Mouse (Mus musculus) CH12.LX (cell line): ENCODE data around the gene Ice2. TPM values are rescaled to one million over a fixed set of nuclear protein-coding genes. Genes with fewer than 3 reads are reported as not detected.
A peak's percentile ranks its signal among the peaks of the same experiment; 100 is the strongest.

Experiments
- DNase-seq: peaks from one replicate; pipeline ENCODE4 v3.0.0-alpha.2; 2013; ENCODE audit errors: extremely low read depth
- H3K27ac ChIP-seq: 2 replicates; pipeline ENCODE4 v1.5.1; 2012; ENCODE audit warnings: low read depth, mild to moderate bottlenecking, control low read depth, moderate library complexity; ENCODE audit not compliant: insufficient read depth
- H3K27me3 ChIP-seq: replicated peaks from 2 replicates; pipeline ENCODE3; 2012; ENCODE audit warnings: inconsistent platforms
- H3K36me3 ChIP-seq, 2 experiments: replicated peaks in 1 of 2; 2 replicates each; pipeline versions ENCODE3 to v1.6.1; 2012; ENCODE audit warnings: inconsistent platforms in 1 of 2, low read length in 1 of 2, mild to moderate bottlenecking in 1 of 2, mixed read lengths in 1 of 2, moderate library complexity in 1 of 2; ENCODE audit not compliant: control insufficient read depth in 1 of 2, insufficient read depth in 1 of 2
- H3K4me1 ChIP-seq, 2 experiments: 2 replicates each; pipeline ENCODE4 v1.6.1; 2012; ENCODE audit warnings: inconsistent platforms in 1 of 2, moderate library complexity in 1 of 2; ENCODE audit not compliant: insufficient read depth in 2 of 2, control insufficient read depth in 1 of 2
- H3K4me2 ChIP-seq: 2 replicates; pipeline ENCODE4 v1.6.1; 2012; ENCODE audit warnings: low read depth, mild to moderate bottlenecking, control low read depth; ENCODE audit not compliant: poor library complexity, insufficient read depth, severe bottlenecking
- H3K4me3 ChIP-seq, 3 experiments: fragments of 150-350 bp in 1 of 3; sonication (generic) in 1 of 3; replicated peaks in 1 of 3; 2 replicates each; pipeline versions ENCODE3 to v1.5.1; 2011 to 2012; ENCODE audit warnings: low read depth in 2 of 3, low read length in 2 of 3, mild to moderate bottlenecking in 2 of 3, moderate library complexity in 2 of 3, control low read depth in 1 of 3, improper control_type of control experiment in 1 of 3, inconsistent platforms in 1 of 3, mixed read lengths in 1 of 3; ENCODE audit not compliant: poor library complexity in 1 of 3
- H3K79me2 ChIP-seq: replicated peaks from 2 replicates; pipeline ENCODE4 v1.6.1; 2012; ENCODE audit warnings: mild to moderate bottlenecking, moderate library complexity; ENCODE audit not compliant: control insufficient read depth, poor library complexity, insufficient read depth, severe bottlenecking; ENCODE audit errors: extremely low read depth
- H3K9ac ChIP-seq: 2 replicates; pipeline ENCODE4 v1.6.1; 2012; ENCODE audit warnings: low read depth, mild to moderate bottlenecking, control low read depth, moderate library complexity; ENCODE audit not compliant: insufficient read depth
- H3K9me3 ChIP-seq: replicated peaks from 2 replicates; pipeline ENCODE3; 2012; ENCODE audit warnings: low read length, inconsistent platforms, mixed read lengths
- CTCF ChIP-seq, 2 experiments: IDR thresholded peaks in 1 of 2; conservative IDR thresholded peaks in 1 of 2; 2 replicates each; pipeline ENCODE4 v1.5.1; 2011 to 2012; ENCODE audit warnings: low read depth in 2 of 2, low read length in 2 of 2, improper control_type of control experiment in 1 of 2, inconsistent platforms in 1 of 2, mild to moderate bottlenecking in 1 of 2, moderate library complexity in 1 of 2
- E2F4 ChIP-seq: IDR thresholded peaks from 2 replicates; pipeline ENCODE4 v1.6.1; 2011; ENCODE audit warnings: low read depth, low read length, improper control_type of control experiment; ENCODE audit not compliant: insufficient replicate concordance
- ELF1 ChIP-seq: IDR thresholded peaks from 2 replicates; pipeline ENCODE4 v1.6.1; 2014; ENCODE audit warnings: low read depth, mild to moderate bottlenecking, inconsistent platforms, low read length, improper control_type of control experiment
- IRF4 ChIP-seq: IDR thresholded peaks from 2 replicates; pipeline ENCODE4 v1.6.1; 2014; ENCODE audit warnings: low read depth, mild to moderate bottlenecking, inconsistent platforms, low read length, improper control_type of control experiment
- MAX ChIP-seq: IDR thresholded peaks from 2 replicates; pipeline ENCODE4 v1.6.1; 2011; ENCODE audit warnings: low read length, improper control_type of control experiment
- NELFE ChIP-seq: IDR thresholded peaks from 2 replicates; pipeline ENCODE4 v1.6.1; 2011; ENCODE audit warnings: low read depth, low read length, improper control_type of control experiment
- POLR2A ChIP-seq: IDR thresholded peaks from 2 replicates; pipeline ENCODE4 v1.6.1; 2011; ENCODE audit warnings: low read depth, mild to moderate bottlenecking, improper control_type of control experiment, low read length
- RAD21 ChIP-seq: IDR thresholded peaks from 2 replicates; pipeline ENCODE4 v1.6.1; 2011; ENCODE audit warnings: low read depth, mild to moderate bottlenecking, low read length, improper control_type of control experiment, moderate library complexity
- SMC3 ChIP-seq: IDR thresholded peaks from 2 replicates; pipeline ENCODE4 v1.6.1; 2011; ENCODE audit warnings: low read depth, low read length, improper control_type of control experiment
- USF2 ChIP-seq: conservative IDR thresholded peaks from 2 replicates; pipeline ENCODE4 v1.6.1; 2011; ENCODE audit warnings: low read depth, low read length, improper control_type of control experiment
- dilution Hi-C: fragments of 300-500 bp; cut with MboI; formaldehyde crosslinking; loops from 2 replicates; pipeline ENCODE4 v1.14.3; 2020; ENCODE audit warnings: low sequenced_read_pairs; ENCODE audit not compliant: extremely low pct_unique_long_range_greater_than_20kb, extremely low pct_ligation_motif_present
- in situ Hi-C: fragments of 300-500 bp; cut with MboI; formaldehyde crosslinking; loops from 3 replicates; pipeline ENCODE4 v1.14.3; 2019; ENCODE audit warnings: low sequenced_read_pairs, low pct_ligation_motif_present, low pct_unique_long_range_greater_than_20kb, mixed read lengths
- polyA plus RNA-seq: library from polyadenylated mRNA; unstranded; fragments of >175 nt; gene quantifications from 2 replicates; pipeline ENCODE4 v1.2.1, GENCODE M21; 2012; ENCODE audit warnings: low read depth; ENCODE audit not compliant: insufficient read length
- total RNA-seq, 2 experiments: library from RNA; depleted of rRNA; stranded (reverse); fragments of 300-350 nt in 1 of 2; fragments of >200 nt in 1 of 2; gene quantifications; 2 replicates each; pipeline ENCODE4 v1.2.3; 2012 to 2014

The Ice2 gene
- total and polyA plus RNA-seq, 3 experiments: 13.3 to 23.1 (median 14.9) TPM

GRCm38 (mm10) chr9:69357834-69358233 is 39.9 kb upstream of the Ice2 start:
- Histone ChIP-seq H3K4me1 (peaks cover 0 to 9% of the 10 kb centered on the region in 2 experiments; a peak in 1 of 4 replicates), H3K9me3 (no peaks in the 10 kb centered on the region), H3K27me3 (no peaks in the 10 kb centered on the region), H3K9ac (no peak overlapping the region), H3K79me2 (no peaks in the 10 kb centered on the region), H3K4me3 (no peak overlapping the region), H3K27ac (no peak overlapping the region), H3K4me2 (no peak overlapping the region), H3K36me3 (peaks cover 0 to 2% of the 10 kb centered on the region in 2 experiments)
- in situ Hi-C loops: no loop called here
- DNase-seq: peak; percentile 66
- TF ChIP-seq CTCF (conservative IDR thresholded peaks at IDR 0.05 in 1 of 2, IDR thresholded peaks at IDR 0.05 in 1 of 2; ENCODE audit: low read depth in 2 of 2, low read length in 2 of 2) (peak; percentile 93 to 95), RAD21 (peak; percentile 93), SMC3 (peak; percentile 84), POLR2A (no peak)
- TF ChIP-seq, all 38 proteins: peak for 3
- dilution Hi-C loops: no loop called here

GRCm38 (mm10) chr9:69358797-69359196 is 38.9 kb upstream of the Ice2 start:
- H3K9ac ChIP-seq: no peak overlapping the region
- dilution Hi-C loops: no loop called here
- peaks cover 0 to 2% of the 10 kb centered on the region in 2 experiments for H3K36me3 ChIP-seq
- in situ Hi-C loops: no loop called here
- no peak for DNase-seq
- no peak overlapping the region for H3K4me2 ChIP-seq
- no peak overlapping the region for H3K4me3 ChIP-seq
- H3K27me3 ChIP-seq: no peaks in the 10 kb centered on the region
- H3K79me2 ChIP-seq: no peaks in the 10 kb centered on the region
- peaks cover 0 to 3% of the 10 kb centered on the region in 2 experiments; a peak in 1 of 4 replicates for H3K4me1 ChIP-seq
- H3K27ac ChIP-seq: no peak overlapping the region
- TF ChIP-seq NELFE (no peak), IRF4 (no peak)
- H3K9me3 ChIP-seq: no peaks in the 10 kb centered on the region

- Histone ChIP-seq H3K4me3 (no peak overlapping the region), H3K79me2 (no peaks in the 10 kb centered on the region), H3K9me3 (no peaks in the 10 kb centered on the region), H3K27me3 (no peaks in the 10 kb centered on the region), H3K4me2 (no peak overlapping the region), H3K27ac (no peak overlapping the region), H3K4me1 (peaks cover 0 to 4% of the 10 kb centered on the region in 2 experiments; a peak in 1 of 4 replicates), H3K36me3 (peaks cover 0 to 13% of the 10 kb centered on the region in 2 experiments), H3K9ac (no peak overlapping the region)
- in situ Hi-C loops (no loop called here), dilution Hi-C loops (no loop called here)
- TF ChIP-seq E2F4 (no peak), USF2 (no peak), MAX (no peak), NELFE (no peak), ELF1 (no peak)
- DNase-seq: no peak
Observed at GRCm38 (mm10) chr9:69361951-69362445, 35.7 kb upstream of the Ice2 start.
